Mouse (Mus musculus) hindbrain, embryonic 15.5 days (tissue): ENCODE results near the gene Dedd2. TPM values are rescaled to one million over a fixed set of nuclear protein-coding genes. Genes with fewer than 3 reads are reported as not detected.
A peak's percentile ranks its signal among the peaks of the same experiment; 100 is the strongest.

ENCODE experiments used
- ATAC-seq: fragments of 200-750 bp; cut with Nextera tagmentation; 2 replicates; pipeline ENCODE4 v1.8.0; 2017; ENCODE audit warnings: low read depth, moderate number of reproducible peaks, moderate TSS enrichment; ENCODE audit not compliant: low FRiP score
- H3K27ac ChIP-seq: fragments of 300-500 bp; sonication (generic); replicated peaks from 2 replicates; pipeline ENCODE4 v1.5.1; 2015; ENCODE audit warnings: mild to moderate bottlenecking, inconsistent platforms
- H3K27me3 ChIP-seq: fragments of 300-500 bp; sonication (generic); 2 replicates; pipeline ENCODE4 v1.6.1; 2015; ENCODE audit warnings: control low read depth, inconsistent platforms
- H3K36me3 ChIP-seq: fragments of 300-500 bp; sonication (generic); 2 replicates; pipeline ENCODE4 v1.6.1; 2015; ENCODE audit warnings: control low read depth, inconsistent platforms
- H3K4me1 ChIP-seq: fragments of 300-500 bp; sonication (generic); replicated peaks from 2 replicates; pipeline ENCODE4 v1.6.1; 2015; ENCODE audit warnings: control low read depth, inconsistent platforms
- H3K4me2 ChIP-seq: fragments of 300-500 bp; sonication (generic); 2 replicates; pipeline ENCODE4 v1.6.1; 2015; ENCODE audit warnings: moderate library complexity, mild to moderate bottlenecking, inconsistent platforms
- H3K4me3 ChIP-seq: fragments of 300-500 bp; sonication (generic); 2 replicates; pipeline ENCODE4 v1.5.1; 2015; ENCODE audit warnings: mild to moderate bottlenecking, inconsistent platforms
- H3K9ac ChIP-seq: fragments of 300-500 bp; sonication (generic); 2 replicates; pipeline ENCODE4 v1.6.1; 2015; ENCODE audit warnings: inconsistent platforms
- H3K9me3 ChIP-seq: fragments of 300-500 bp; sonication (generic); 2 replicates; pipeline ENCODE4 v1.6.1; 2016; ENCODE audit warnings: control low read depth, inconsistent platforms
- WGBS: fragments of 180-500 bp; shearing (Covaris S2); methylation state at CpG from one replicate; pipeline ENCODE4 v1.1.7; 2015; 5-methylcytosine and 5-hydroxymethylcytosine counted together
- polyA plus RNA-seq: library from polyadenylated mRNA; unstranded; fragments of >200 nt; fragmentation: Nextera tagmentation; extraction: Ambion mirVana; gene quantifications from 2 replicates; pipeline ENCODE4 v1.2.1, GENCODE M21; 2015

Gene Dedd2
- polyA plus RNA-seq, 1 experiment from 2014 or later, result 17.3 TPM

- H3K4me2 ChIP-seq, result no peak overlapping the region
- ATAC-seq, result no peak
- no peak overlapping the region for H3K9ac ChIP-seq
- H3K4me1 ChIP-seq, result no peaks in the 10 kb centered on the region
- H3K9me3 ChIP-seq, result no peaks in the 10 kb centered on the region
- no peak overlapping the region for H3K27ac ChIP-seq
- no peaks in the 10 kb centered on the region for H3K27me3 ChIP-seq
- peaks cover 33% of the 10 kb centered on the region for H3K36me3 ChIP-seq
- no peak overlapping the region for H3K4me3 ChIP-seq
- WGBS, result 79% methylated on average over 3 of the region's 3 CpGs
Observed at GRCm38 (mm10) chr7:25209161-25209622, 11.2 kb downstream of the Dedd2 start.

GRCm38 (mm10) chr7:25206094-25206830 is 14.2 kb downstream of the Dedd2 start:
- Histone ChIP-seq H3K36me3 (peaks cover 39% of the 10 kb centered on the region), H3K9me3 (no peaks in the 10 kb centered on the region), H3K4me1 (no peaks in the 10 kb centered on the region), H3K4me3 (no peak overlapping the region), H3K4me2 (no peak overlapping the region), H3K27me3 (no peaks in the 10 kb centered on the region), H3K27ac (no peak overlapping the region), H3K9ac (no peak overlapping the region)
- no peak for ATAC-seq
- WGBS, result 88% methylated on average over 16 of the region's 16 CpGs

GRCm38 (mm10) chr7:25205355-25206093 is 14.9 kb downstream of the Dedd2 start:
- Histone ChIP-seq H3K27me3 (no peaks in the 10 kb centered on the region), H3K27ac (no peak overlapping the region), H3K9ac (no peak overlapping the region), H3K9me3 (no peaks in the 10 kb centered on the region), H3K4me2 (no peak overlapping the region), H3K4me1 (no peaks in the 10 kb centered on the region), H3K4me3 (no peak overlapping the region), H3K36me3 (peaks cover 32% of the 10 kb centered on the region)
- ATAC-seq, result no peak
- WGBS, result 89% methylated on average over 16 of the region's 16 CpGs

- peaks cover 23% of the 10 kb centered on the region for H3K36me3 ChIP-seq
- ATAC-seq, result no peak
Observed at GRCm38 (mm10) chr7:25203624-25204023, 16.8 kb downstream of the Dedd2 start.

GRCm38 (mm10) chr7:25197384-25198018 is 22.9 kb downstream of the Dedd2 start:
- H3K9me3 ChIP-seq, result no peaks in the 10 kb centered on the region
- no peak overlapping the region for H3K4me2 ChIP-seq
- H3K36me3 ChIP-seq, result peaks cover 6% of the 10 kb centered on the region
- no peak overlapping the region for H3K9ac ChIP-seq
- no peaks in the 10 kb centered on the region for H3K27me3 ChIP-seq
- H3K4me3 ChIP-seq, result no peak overlapping the region
- H3K4me1 ChIP-seq, result no peaks in the 10 kb centered on the region
- no peak overlapping the region for H3K27ac ChIP-seq
- ATAC-seq, result no peak
- WGBS, result 68% methylated on average over 10 of the region's 10 CpGs

More at GRCm38 (mm10) chr7:25203624-25204023, 16.8 kb downstream of the Dedd2 start:
- no peak overlapping the region for H3K9ac ChIP-seq
- no peak overlapping the region for H3K4me2 ChIP-seq
- 93% methylated on average over 20 of the region's 20 CpGs for WGBS
- H3K27ac ChIP-seq, result no peak overlapping the region
- H3K27me3 ChIP-seq, result no peaks in the 10 kb centered on the region
- no peaks in the 10 kb centered on the region for H3K9me3 ChIP-seq
- H3K4me3 ChIP-seq, result no peak overlapping the region
- H3K4me1 ChIP-seq, result no peaks in the 10 kb centered on the region

GRCm38 (mm10) chr7:25196107-25196506 is 24.3 kb downstream of the Dedd2 start:
- WGBS, result 86% methylated on average over 9 of the region's 9 CpGs
- no peak overlapping the region for H3K9ac ChIP-seq
- no peak overlapping the region for H3K27ac ChIP-seq
- peaks cover 4% of the 10 kb centered on the region; the same call in 1 of the 2 replicates for H3K36me3 ChIP-seq
- no peak overlapping the region for H3K4me2 ChIP-seq
- no peaks in the 10 kb centered on the region for H3K27me3 ChIP-seq
- H3K4me3 ChIP-seq, result no peak overlapping the region
- no peak for ATAC-seq
- no peaks in the 10 kb centered on the region for H3K9me3 ChIP-seq
- no peaks in the 10 kb centered on the region for H3K4me1 ChIP-seq

GRCm38 (mm10) chr7:25195148-25195547 is 25.3 kb downstream of the Dedd2 start:
- Histone ChIP-seq H3K9ac (no peak overlapping the region), H3K4me2 (no peak overlapping the region), H3K4me1 (no peaks in the 10 kb centered on the region), H3K9me3 (no peaks in the 10 kb centered on the region), H3K27me3 (no peaks in the 10 kb centered on the region), H3K27ac (no peak overlapping the region), H3K36me3 (peaks cover 4% of the 10 kb centered on the region; the same call in 1 of the 2 replicates), H3K4me3 (no peak overlapping the region)
- WGBS, result 67% methylated on average over 3 of the region's 3 CpGs
- ATAC-seq, result no peak

- no peak overlapping the region for H3K4me3 ChIP-seq
- no peak overlapping the region for H3K9ac ChIP-seq
- no peaks in the 10 kb centered on the region for H3K9me3 ChIP-seq
- 62% methylated on average over 8 of the region's 8 CpGs for WGBS
- no peak overlapping the region for H3K4me2 ChIP-seq
- H3K27ac ChIP-seq, result no peak overlapping the region
- ATAC-seq, result peak; percentile 57; the same call in 1 of the 2 replicates
- no peaks in the 10 kb centered on the region for H3K36me3 ChIP-seq
- H3K27me3 ChIP-seq, result no peaks in the 10 kb centered on the region
- H3K4me1 ChIP-seq, result peaks cover 3% of the 10 kb centered on the region; the same call in 1 of the 2 replicates
Observed at GRCm38 (mm10) chr7:25192110-25192509, 28.3 kb downstream of the Dedd2 start.

GRCm38 (mm10) chr7:25190806-25191205 is 29.6 kb downstream of the Dedd2 start:
- no peak for ATAC-seq
- Histone ChIP-seq H3K4me3 (no peak overlapping the region), H3K36me3 (no peaks in the 10 kb centered on the region), H3K27me3 (no peaks in the 10 kb centered on the region), H3K27ac (no peak overlapping the region), H3K4me2 (no peak overlapping the region), H3K4me1 (peaks cover 3% of the 10 kb centered on the region; the same call in 1 of the 2 replicates), H3K9ac (no peak overlapping the region), H3K9me3 (no peaks in the 10 kb centered on the region)
- 88% methylated on average over 11 of the region's 11 CpGs for WGBS

- Histone ChIP-seq H3K4me3 (no peak overlapping the region), H3K4me1 (peaks cover 3% of the 10 kb centered on the region; the same call in 1 of the 2 replicates), H3K27ac (no peak overlapping the region), H3K36me3 (no peaks in the 10 kb centered on the region), H3K27me3 (peaks cover 3% of the 10 kb centered on the region; the same call in 1 of the 2 replicates), H3K4me2 (no peak overlapping the region), H3K9me3 (no peaks in the 10 kb centered on the region), H3K9ac (no peak overlapping the region)
- 31% methylated on average over 21 of the region's 21 CpGs for WGBS
- peak; percentile 74 for ATAC-seq
Observed at GRCm38 (mm10) chr7:25187662-25188650, 32.5 kb downstream of the Dedd2 start.

- no peak for ATAC-seq
- Histone ChIP-seq H3K4me2 (no peak overlapping the region), H3K4me1 (peaks cover 27% of the 10 kb centered on the region), H3K4me3 (no peak overlapping the region), H3K27me3 (peaks cover 10% of the 10 kb centered on the region; the same call in 1 of the 2 replicates), H3K36me3 (no peaks in the 10 kb centered on the region), H3K9ac (no peak overlapping the region), H3K27ac (no peak overlapping the region), H3K9me3 (no peaks in the 10 kb centered on the region)
- WGBS, result 85% methylated on average over 6 of the region's 6 CpGs
Observed at GRCm38 (mm10) chr7:25184091-25184490, 36.3 kb downstream of the Dedd2 start.
